Mouse (Mus musculus) lung, adult 2 months (tissue): Measurements from ENCODE around the gene Cideb.

Experiments
- CTCF ChIP-seq: fragments of 200-500 bp; IDR thresholded peaks from 2 replicates; pipeline ENCODE4 v1.5.1; 2011; ENCODE audit warnings: mild to moderate bottlenecking, low read length, control low read depth; ENCODE audit not compliant: insufficient read depth
- POLR2A ChIP-seq: fragments of 200-500 bp; IDR thresholded peaks from 2 replicates; pipeline ENCODE4 v1.6.1; 2011; ENCODE audit warnings: low read depth, mild to moderate bottlenecking, control low read depth, low read length, borderline replicate concordance; ENCODE audit errors: extremely low read depth

DNA sequence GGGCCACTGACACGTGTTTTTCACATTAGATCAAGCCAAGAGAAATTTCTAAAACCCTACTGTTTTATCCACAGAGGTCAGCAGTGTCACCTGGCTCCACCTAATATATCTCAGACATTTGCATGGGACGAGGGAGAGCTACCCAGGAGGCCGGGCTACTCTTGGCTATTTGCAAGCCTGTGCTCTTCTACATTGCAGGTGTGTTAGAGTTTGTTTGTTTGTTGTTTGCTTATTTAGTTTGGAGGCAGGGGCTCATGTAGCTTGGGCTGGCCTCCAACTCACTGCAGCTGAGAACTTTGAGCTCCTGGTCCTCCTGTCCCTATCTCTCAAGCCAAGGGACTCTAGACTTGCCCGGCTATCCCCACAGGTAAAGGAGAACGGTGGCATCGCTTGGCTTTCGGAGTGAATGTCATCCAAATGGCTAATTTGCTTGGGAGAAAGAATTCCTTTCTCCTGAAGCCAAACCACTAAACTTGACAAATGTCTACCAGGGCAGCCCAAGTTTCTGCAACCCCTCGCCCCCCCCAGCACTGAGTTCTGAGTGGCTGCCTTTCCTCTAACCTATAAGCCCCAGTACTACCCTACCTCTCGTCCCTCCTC lies 24.2 kb upstream of the Cideb start:
- TF ChIP-seq CTCF (no peak), POLR2A (no peak)
